Mouse (Mus musculus) layer of hippocampus, postnatal 36 days (tissue): Measurements from ENCODE around the gene Gm906. TPM values are rescaled to one million over a fixed set of nuclear protein-coding genes. Genes with fewer than 3 reads are reported as not detected.
"Not testable (repeated sequence)": the region's sequence is repeated elsewhere in the genome, so short reads cannot be mapped to it uniquely, and the experiment has no call there.

ENCODE experiments used
- DNase-seq, 2 experiments: peaks; one replicate each; pipeline ENCODE4 v3.0.0; 2022
- microRNA-seq, 2 experiments: library from miRNA; unstranded; fragments of <30 nt; microRNA quantifications; one replicate each; pipeline ENCODE4 v1.2.0; 2021
- total RNA-seq, 2 experiments: library from RNA; stranded (reverse); gene quantifications; 2 replicates each; pipeline ENCODE4 v1.2.3; 2021

Gm906 gene
- not detected for total RNA-seq

DNA sequence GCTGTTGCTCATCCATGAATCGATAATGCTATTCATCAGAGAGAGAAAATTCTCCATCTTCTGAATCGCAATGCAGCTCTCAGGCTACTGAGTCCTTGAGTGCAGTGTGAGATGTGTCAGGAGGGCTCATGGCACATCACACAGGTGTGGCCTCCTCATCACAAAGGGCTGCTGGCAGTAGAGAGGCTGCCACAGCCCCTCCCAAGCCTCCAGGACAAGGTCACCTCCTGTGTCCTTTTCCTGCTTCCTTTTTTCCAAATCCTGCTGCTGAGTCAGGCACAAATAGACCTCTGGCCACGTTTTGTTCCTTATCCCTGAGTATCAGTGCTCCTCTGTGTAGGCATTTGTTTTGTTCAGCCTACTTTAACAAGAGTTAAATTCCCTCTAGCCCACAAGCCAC, at the start of gene Gm906:
Gene Gm906, minus strand, starts transcription at position 101 of the 400 bp plus-strand sequence.
- not testable (repeated sequence) for DNase-seq

DNA sequence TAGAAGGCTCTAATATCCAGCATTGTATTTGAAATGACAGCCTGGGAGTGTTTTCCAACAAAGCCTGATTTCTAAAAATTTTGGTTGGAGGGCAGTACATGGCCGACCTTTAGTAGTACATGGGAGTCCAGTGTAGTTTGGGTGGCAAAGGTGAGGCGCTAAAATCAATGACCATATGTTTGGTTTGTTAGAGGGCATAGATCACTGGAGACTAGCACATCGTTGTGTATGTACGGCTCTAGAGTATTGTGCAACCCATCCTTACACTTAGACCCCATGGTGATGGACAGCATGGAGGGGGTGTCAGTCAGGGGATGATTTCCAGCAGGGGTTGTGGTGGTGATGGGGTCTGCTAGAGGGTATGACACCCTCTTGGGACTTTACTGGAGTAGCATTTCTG, 33.2 kb upstream of the Gm906 start:
- DNase-seq, result not testable (repeated sequence)

DNA sequence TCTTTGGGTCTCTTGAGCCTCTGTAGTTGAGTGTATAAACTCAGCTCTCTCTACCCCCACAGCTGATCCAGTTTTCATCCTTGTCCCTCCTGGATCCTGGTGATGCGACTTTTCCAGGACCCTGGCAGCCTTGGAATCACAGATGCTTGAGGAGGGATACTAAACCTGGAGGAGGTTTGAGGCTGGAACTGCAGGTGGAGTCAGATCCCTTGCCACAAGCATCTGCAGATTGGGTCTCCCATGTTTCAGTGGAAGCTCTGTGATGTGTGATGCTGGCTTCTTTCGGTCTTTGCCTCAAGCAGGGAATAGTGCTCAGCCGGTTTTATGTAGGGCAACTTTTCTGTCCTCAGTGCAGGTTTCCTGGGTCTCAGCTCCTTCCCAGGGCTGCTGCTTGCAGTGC, 13.6 kb downstream of the Gm906 start:
- DNase-seq, result no peak

DNA sequence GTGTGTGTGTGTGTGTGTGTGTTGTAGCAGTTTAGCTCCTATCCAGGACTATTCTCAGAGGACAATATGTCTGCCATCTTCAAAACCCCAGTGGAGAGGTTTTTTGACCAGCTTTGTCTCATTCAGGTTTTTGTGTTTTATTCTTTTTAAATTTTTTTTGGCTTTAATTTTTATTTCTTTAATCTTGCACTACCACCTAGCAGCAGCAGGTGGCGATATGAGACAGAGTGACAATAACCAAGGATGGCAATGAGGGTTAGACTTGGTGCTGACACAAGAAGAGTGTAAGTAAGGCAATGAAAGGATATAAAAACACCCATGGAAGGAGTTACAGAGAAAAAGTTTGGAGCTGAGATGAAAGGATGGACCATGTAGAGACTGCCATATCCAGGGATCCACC, 38.3 kb downstream of the Gm906 start:
- DNase-seq, result not testable (repeated sequence)

DNA sequence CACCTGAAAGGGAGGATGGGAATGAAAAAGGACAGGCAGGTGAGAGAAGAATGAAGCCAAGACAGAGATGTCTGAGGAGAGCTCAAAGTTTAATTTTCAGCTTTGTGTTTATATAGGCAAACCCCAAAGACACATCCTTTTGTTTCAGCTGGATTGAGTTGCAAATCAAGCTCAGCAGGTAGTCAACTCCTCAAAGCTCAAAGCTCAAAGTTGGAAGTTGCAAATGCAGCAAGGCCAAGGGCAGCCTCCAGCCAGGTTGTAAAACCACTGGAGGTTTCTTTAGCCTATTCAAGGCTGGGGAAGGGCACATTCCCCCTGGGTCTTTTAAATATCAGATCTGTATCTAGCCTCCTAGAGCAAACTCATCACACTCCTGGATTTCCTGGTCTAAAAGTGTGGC, 39.9 kb downstream of the Gm906 start:
- not testable (repeated sequence) for DNase-seq

DNA sequence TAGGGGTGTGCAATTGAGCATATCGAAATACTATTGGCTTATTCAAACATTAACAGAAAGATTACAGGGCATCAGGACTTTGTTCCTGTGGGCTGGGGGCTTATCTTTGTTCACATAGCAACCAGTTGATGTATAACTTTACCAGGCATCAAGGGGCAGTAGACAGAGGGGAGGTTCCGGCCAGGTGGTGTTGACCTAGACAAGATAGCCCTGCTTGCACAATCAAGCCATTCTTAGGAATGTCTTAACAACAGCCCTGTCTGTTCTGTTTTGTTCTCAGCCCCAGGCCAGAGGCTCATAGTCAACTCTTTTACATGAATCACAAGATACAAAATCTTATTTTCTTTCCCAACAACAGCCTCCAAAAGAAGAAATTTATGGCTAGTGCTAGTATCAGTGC, 40.5 kb downstream of the Gm906 start:
- not testable (repeated sequence) for DNase-seq

DNA sequence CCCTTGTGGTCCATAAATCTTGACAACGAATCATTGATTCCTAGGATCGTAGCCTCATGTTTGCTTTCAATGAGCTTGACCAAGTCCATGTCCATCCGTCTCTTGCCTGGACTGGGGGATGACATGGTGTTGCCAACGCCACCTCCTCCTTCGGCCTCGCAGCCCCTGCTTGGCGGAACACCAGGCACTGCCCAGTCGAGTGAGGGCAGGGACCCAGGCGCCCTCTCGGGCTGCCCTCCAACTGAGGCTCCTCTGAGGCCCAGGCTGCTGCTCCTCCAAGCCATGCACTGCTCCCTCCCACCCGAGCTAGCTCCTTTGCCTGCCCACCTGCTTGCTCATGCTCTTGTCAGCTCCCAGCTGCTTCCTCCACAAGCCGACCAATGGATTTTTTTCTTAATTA, 42.1 kb downstream of the Gm906 start:
- no peak for DNase-seq

DNA sequence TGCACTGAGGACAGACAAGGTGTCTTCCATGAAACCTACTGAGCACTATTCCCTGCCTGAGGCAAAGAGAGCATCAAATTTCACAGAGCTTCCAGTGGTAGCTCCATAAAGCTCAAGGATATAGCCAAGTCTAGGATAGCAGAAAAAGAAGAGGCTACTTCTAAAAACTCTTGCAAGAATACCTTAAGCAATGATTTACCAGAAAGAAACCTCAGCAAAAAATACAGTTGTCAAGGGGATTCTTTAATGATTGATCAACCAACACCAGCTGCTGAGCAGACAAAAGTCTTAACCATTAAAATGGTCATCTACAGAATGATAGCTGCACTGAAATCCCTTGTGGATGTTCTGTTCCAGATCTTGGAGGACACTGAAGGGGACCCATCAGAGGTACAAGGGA, 53.3 kb downstream of the Gm906 start:
- not testable (repeated sequence) for DNase-seq

Small RNA genes within 50 kb of the gene (microRNA-seq; reads per million reads assigned to microRNA genes)
- 0 reads per million in 2 experiments for gene Gm24017

Other genes with a start within 250 kb of the Gm906 start
- 10 to 100 TPM; 15.0 to 16.4 TPM for gene Fbxw17, start 167.6 kb upstream of the Gm906 start, total RNA-seq
- not detected for gene Gm47429, start 193.6 kb upstream of the Gm906 start, total RNA-seq
- not detected for gene Nutm2, start 217.0 kb upstream of the Gm906 start, total RNA-seq